Mouse (Mus musculus): ENCODE results near the gene Stx8. TPM values are rescaled to one million over a fixed set of nuclear protein-coding genes. Genes with fewer than 3 reads are reported as not detected.

Stx8 gene
- total and polyA plus RNA-seq, 3 experiments = 29.5 to 152 (median 30.9) TPM

GRCm38 (mm10) chr11:68223143-68223542, 257.1 kb downstream of the Stx8 start:
- Histone ChIP-seq H3K4me3 (ENCODE audit: control insufficient read depth in 1 of 2, insufficient read depth in 1 of 2, low read depth in 2 of 2, low read length in 2 of 2) (no peak overlapping the region), H3K79me2 (ENCODE audit: control insufficient read depth, insufficient read depth, low read length, poor library complexity) (no peaks in the 10 kb centered on the region), H3K4me1 (ENCODE audit: control insufficient read depth in 1 of 2, insufficient read depth in 2 of 2, low read length in 2 of 2) (no peaks in the 10 kb centered on the region), H3K9ac (ENCODE audit: control insufficient read depth, low read depth, low read length, poor library complexity, severe bottlenecking) (no peak overlapping the region), H3K27me3 (ENCODE audit: control insufficient read depth in 1 of 2, insufficient read depth in 2 of 2, low read length in 2 of 2) (no peaks in the 10 kb centered on the region; a peak in 1 of 4 replicates), H3K36me3 (ENCODE audit: control insufficient read depth in 1 of 2, insufficient read depth in 2 of 2, low read length in 2 of 2) (no peaks in the 10 kb centered on the region), H3K9me3 (replicated peaks; ENCODE audit: insufficient read depth, low read length) (no peaks in the 10 kb centered on the region), H3K27ac (ENCODE audit: control insufficient read depth, low read depth, low read length) (no peak overlapping the region)
- no peak for DNase-seq (ENCODE audit: low read depth, low spot score)
- TF ChIP-seq MXI1 (IDR thresholded peaks at IDR 0.05; ENCODE audit: low read depth, low read length) = no peak
- no peak for TF ChIP-seq EP300 (IDR thresholded peaks at IDR 0.05; ENCODE audit: low read depth in 1 of 2, low read length in 2 of 2)
- no peak for TF ChIP-seq KAT2A (conservative IDR thresholded peaks at IDR 0.05; ENCODE audit: low read depth, low read length)
- TF ChIP-seq MAFK (IDR thresholded peaks at IDR 0.05; ENCODE audit: borderline replicate concordance, low read depth, low read length) = no peak
- TF ChIP-seq POLR2AphosphoS2 (IDR thresholded peaks at IDR 0.05; ENCODE audit: low read length) = no peak
- no peak for TF ChIP-seq ZKSCAN1 (IDR thresholded peaks at IDR 0.05; ENCODE audit: low read depth, low read length)
- no peak for TF ChIP-seq ELF1 (IDR thresholded peaks at IDR 0.05; ENCODE audit: low read depth, low read length)
- no peak; the same call in 1 of the 2 replicates for TF ChIP-seq RAD21 (IDR thresholded peaks at IDR 0.05; ENCODE audit: low read depth, low read length)
- no peak for TF ChIP-seq ZMIZ1 (IDR thresholded peaks at IDR 0.05; ENCODE audit: low read depth, low read length)
- TF ChIP-seq JUND (IDR thresholded peaks at IDR 0.05; ENCODE audit: low read depth, low read length) = no peak
- no peak for TF ChIP-seq SMC3 (IDR thresholded peaks at IDR 0.05; ENCODE audit: low read depth, low read length)
- no peak for TF ChIP-seq MYB (IDR thresholded peaks at IDR 0.05; ENCODE audit: low read depth, low read length)
- no peak for TF ChIP-seq TCF12 (IDR thresholded peaks at IDR 0.05; ENCODE audit: low read depth, low read length)
- TF ChIP-seq POLR2AphosphoS5 (IDR thresholded peaks at IDR 0.05; ENCODE audit: borderline replicate concordance, low read depth, low read length) = no peak
- no peak for TF ChIP-seq CHD2 (IDR thresholded peaks at IDR 0.05; ENCODE audit: low read length)
- TF ChIP-seq HCFC1 (IDR thresholded peaks at IDR 0.05; ENCODE audit: low read depth, low read length) = no peak

DNA sequence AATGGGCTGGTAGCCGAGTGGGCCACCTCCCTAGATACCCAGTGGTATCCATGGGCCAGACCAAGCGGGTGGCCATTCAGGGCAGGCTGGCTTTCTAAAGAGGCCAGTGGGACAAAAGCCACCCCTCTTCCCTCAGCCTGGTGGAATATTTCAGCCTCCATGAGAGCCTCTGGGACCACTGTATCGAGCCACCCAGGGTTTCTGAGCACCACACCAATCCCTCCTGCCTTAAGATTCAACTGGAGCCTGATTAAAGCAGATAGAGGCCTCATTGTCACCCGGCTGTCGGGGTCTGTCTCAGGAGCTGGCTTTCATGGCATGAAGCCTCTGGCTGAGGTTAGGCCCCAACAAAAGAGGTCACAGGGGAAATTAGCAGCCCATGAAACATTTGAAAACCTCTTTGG, 260.7 kb downstream of the Stx8 start:
- no peak for TF ChIP-seq RCOR1 (IDR thresholded peaks at IDR 0.05; ENCODE audit: low read depth, low read length)
- no peak for TF ChIP-seq SIN3A (IDR thresholded peaks at IDR 0.05; ENCODE audit: low read length)
- no peak for TF ChIP-seq MAFK (IDR thresholded peaks at IDR 0.05; ENCODE audit: borderline replicate concordance, low read depth, low read length)
- Histone ChIP-seq H3K4me3 (ENCODE audit: control insufficient read depth in 1 of 2, insufficient read depth in 1 of 2, low read depth in 2 of 2, low read length in 2 of 2) (no peak overlapping the region), H3K36me3 (ENCODE audit: control insufficient read depth in 1 of 2, insufficient read depth in 2 of 2, low read length in 2 of 2) (no peaks in the 10 kb centered on the region), H3K27me3 (ENCODE audit: control insufficient read depth in 1 of 2, insufficient read depth in 2 of 2, low read length in 2 of 2) (no peaks in the 10 kb centered on the region; a peak in 1 of 4 replicates), H3K9ac (ENCODE audit: control insufficient read depth, low read depth, low read length, poor library complexity, severe bottlenecking) (no peak overlapping the region), H3K9me3 (replicated peaks; ENCODE audit: insufficient read depth, low read length) (no peaks in the 10 kb centered on the region), H3K79me2 (ENCODE audit: control insufficient read depth, insufficient read depth, low read length, poor library complexity) (no peaks in the 10 kb centered on the region), H3K27ac (ENCODE audit: control insufficient read depth, low read depth, low read length) (no peak overlapping the region), H3K4me1 (ENCODE audit: control insufficient read depth in 1 of 2, insufficient read depth in 2 of 2, low read length in 2 of 2) (no peaks in the 10 kb centered on the region)
- DNase-seq (ENCODE audit: low read depth, low spot score) = no peak
